ENCODE assay signal across 27 mouse cellular contexts in genomic region chr10:116078636-116079035, GRCm38 (mm10). TPM values are rescaled to one million over a fixed set of nuclear protein-coding genes. Genes with fewer than 3 reads are reported as not detected.
DNase-seq lines count a peak whose midpoint lies in the region; ATAC-seq and TF ChIP-seq lines count a peak whose summit lies in the region.
"Had no signal": no experiment of that assay in that cellular context is flagged by ENCODE, and none has a peak within 500 bp of the region (broad histone marks: within the 10 kb centered on the region; RNA-seq: fewer than 3 reads in every experiment).

No protein-coding gene starts in this region.

- no peak overlapping the region for H3K27ac ChIP-seq in liver, adult 2 months (replicated peaks; ENCODE audit: insufficient read depth, low read depth, low read length)
- no peak overlapping the region for H3K27ac ChIP-seq in liver, postnatal 0 days (ENCODE audit: low read depth)
- no peak overlapping the region for H3K27ac ChIP-seq in liver, embryonic 11.5 days (ENCODE audit: low read depth, low read length)
- H3K27ac ChIP-seq: embryonic facial prominence, embryonic 13.5 days; embryonic facial prominence, embryonic 15.5 days; forebrain, embryonic 10.5 days; forebrain, embryonic 12.5 days had no signal

- no peak for TF ChIP-seq EP300 in liver, postnatal 0 days (IDR thresholded peaks at IDR 0.05; ENCODE audit: low read depth)

- DNase-seq in liver, adult 2 months (ENCODE audit: extremely low read depth, low read depth, low spot score) = peak; percentile 52
- DNase-seq in liver = no peak
- peak; percentile 57 for DNase-seq in liver, postnatal 0 days
- DNase-seq in liver, embryonic 11.5 days (ENCODE audit: low spot score) = no peak
- DNase-seq: adrenal gland, adult 2 months; adrenal gland, postnatal 10 days; adrenal gland, postnatal 25 days; cerebellum, adult 11 months; cerebellum, adult 18-20 months; cerebellum, adult 8-10 months; cerebellum, adult 9-11 months; cerebellum, postnatal 14 days; cerebellum, postnatal 36 days; embryo, embryonic 11 days had no signal

- H3K9ac ChIP-seq in liver, adult 2 months (ENCODE audit: low read depth, low read length) = no peak overlapping the region
- H3K9ac ChIP-seq in liver, postnatal 0 days (replicated peaks) = no peak overlapping the region
- no peak overlapping the region for H3K9ac ChIP-seq in liver, embryonic 11.5 days (ENCODE audit: low read depth, low read length)
- H3K9ac ChIP-seq: embryonic facial prominence, embryonic 13.5 days; embryonic facial prominence, embryonic 15.5 days; forebrain, embryonic 12.5 days had no signal

- H3K4me1 ChIP-seq in liver, adult 2 months (ENCODE audit: control insufficient read depth, insufficient read depth, low read length) = peaks cover 2% of the 10 kb centered on the region
- no peaks in the 10 kb centered on the region for H3K4me1 ChIP-seq in liver, postnatal 0 days (ENCODE audit: insufficient read depth)
- no peaks in the 10 kb centered on the region for H3K4me1 ChIP-seq in liver, embryonic 11.5 days (replicated peaks; ENCODE audit: control insufficient read depth, insufficient read depth, low read length)
- H3K4me1 ChIP-seq: embryonic facial prominence, embryonic 15.5 days; forebrain, embryonic 10.5 days had no signal

- no peak for TF ChIP-seq POLR2A in liver, adult 2 months (IDR thresholded peaks at IDR 0.05; ENCODE audit: extremely low read depth, insufficient read depth, low read length)

- TF ChIP-seq CTCF in liver, adult 2 months (IDR thresholded peaks at IDR 0.05; ENCODE audit: low read depth, low read length) = no peak
- no peak for TF ChIP-seq CTCF in liver, postnatal 0 days (IDR thresholded peaks at IDR 0.05; ENCODE audit: low read depth)

- no peak overlapping the region for H3K4me3 ChIP-seq in liver, adult 2 months (ENCODE audit: insufficient read depth, low read depth, low read length)
- no peak overlapping the region for H3K4me3 ChIP-seq in liver, postnatal 0 days (ENCODE audit: low read depth, low read length)
- no peak overlapping the region for H3K4me3 ChIP-seq in liver, embryonic 11.5 days (ENCODE audit: low read depth, low read length)
- H3K4me3 ChIP-seq: embryonic facial prominence, embryonic 13.5 days; embryonic facial prominence, embryonic 15.5 days; erythroblast, embryonic 14.5 days; forebrain, embryonic 10.5 days; forebrain, embryonic 12.5 days had no signal

- H3K9me3 ChIP-seq in liver, postnatal 0 days (ENCODE audit: low read length) = no peaks in the 10 kb centered on the region
- H3K9me3 ChIP-seq in liver, embryonic 11.5 days (ENCODE audit: control insufficient read depth, low read length) = no peaks in the 10 kb centered on the region
- H3K9me3 ChIP-seq: embryonic facial prominence, embryonic 13.5 days; embryonic facial prominence, embryonic 15.5 days; forebrain, embryonic 10.5 days; forebrain, embryonic 12.5 days had no signal

- 0 out of 2 replicates have a peak, but pooled peaks have one; percentile 40 for ATAC-seq in liver, postnatal 0 days
- ATAC-seq in liver, embryonic 11.5 days (replicated peaks; ENCODE audit: low FRiP score) = no peak
- ATAC-seq: forebrain, embryonic 14.5 days; forebrain, embryonic 16.5 days had no signal

- no peak overlapping the region for H3K4me2 ChIP-seq in liver, postnatal 0 days (ENCODE audit: low read depth, low read length)
- no peak overlapping the region for H3K4me2 ChIP-seq in liver, embryonic 11.5 days
- H3K4me2 ChIP-seq: embryonic facial prominence, embryonic 13.5 days; embryonic facial prominence, embryonic 15.5 days; forebrain, embryonic 12.5 days had no signal

- H3K27me3 ChIP-seq in liver, adult 2 months (ENCODE audit: control insufficient read depth, insufficient read depth, low read length) = no peaks in the 10 kb centered on the region
- no peaks in the 10 kb centered on the region for H3K27me3 ChIP-seq in liver, postnatal 0 days (ENCODE audit: insufficient read depth, low read length)
- H3K27me3 ChIP-seq in liver, embryonic 11.5 days (replicated peaks; ENCODE audit: control insufficient read depth, insufficient read depth, low read length) = no peaks in the 10 kb centered on the region
- H3K27me3 ChIP-seq: embryonic facial prominence, embryonic 15.5 days had no signal

- WGBS in liver, adult 2 months = 18% methylated on average over 5 of the region's 5 CpGs
- 48% methylated on average over 5 of the region's 5 CpGs for WGBS in liver, postnatal 0 days (ENCODE audit: insufficient replicate concordance)
- 72% methylated on average over 5 of the region's 5 CpGs for WGBS in liver, embryonic 11.5 days

- no peaks in the 10 kb centered on the region for H3K36me3 ChIP-seq in liver, adult 2 months (ENCODE audit: control insufficient read depth, insufficient read depth, low read length)
- no peaks in the 10 kb centered on the region for H3K36me3 ChIP-seq in liver, postnatal 0 days (replicated peaks; ENCODE audit: insufficient read depth, low read length)
- H3K36me3 ChIP-seq in liver, embryonic 11.5 days (ENCODE audit: control insufficient read depth, insufficient read depth, low read length) = no peaks in the 10 kb centered on the region
- H3K36me3 ChIP-seq: embryonic facial prominence, embryonic 13.5 days; embryonic facial prominence, embryonic 15.5 days; forebrain, embryonic 10.5 days; forebrain, embryonic 12.5 days had no signal

- no peaks in the 10 kb centered on the region for H3K79me2 ChIP-seq in liver, adult 2 months (ENCODE audit: control insufficient read depth, insufficient read depth, low read length)

RNA-seq across cellular contexts. Expression of gene 4933416C03Rik, which starts 35.1 kb away (rescaled TPM):
- total RNA-seq in liver, adult 2 months (2014; rRNA removed) = not detected in 2 replicates
- not detected in 2 replicates for polyA plus RNA-seq in liver, adult 2 months (2012; rRNA removed)
- polyA plus RNA-seq in liver, postnatal 0 days (2015; fragmentation: Nextera tagmentation; extraction: Ambion mirVana) = not detected in 2 replicates
- polyA plus RNA-seq in liver, embryonic 11.5 days (2014; fragmentation: Nextera tagmentation; extraction: Ambion mirVana) = not detected in 2 replicates
- total RNA-seq: adrenal gland, adult 2 months; adrenal gland, postnatal 10 days; adrenal gland, postnatal 25 days; adrenal gland, postnatal 4 days; common myeloid progenitor, adult 5-6 weeks; MEL had no signal
- polyA plus RNA-seq: adrenal gland, adult 2 months; brain, embryonic 14.5 days; C2C12; embryonic facial prominence, embryonic 11.5 days; embryonic facial prominence, embryonic 13.5 days; embryonic facial prominence, embryonic 15.5 days; erythroblast, embryonic 14.5 days; forebrain, embryonic 10.5 days; forebrain, embryonic 12.5 days; forebrain, embryonic 14.5 days had no signal

Comparison
In these comparisons a context has a peak if more than half of its experiments do, and no peak if none do; other contexts are left out.
1. DNase-seq: peak in liver, adult 2 months (single experiment) and liver, postnatal 0 days (single experiment); none in liver (single experiment) and liver, embryonic 11.5 days (single experiment).